Mouse (Mus musculus) erythroblast, embryonic 14.5 days (primary cell): ENCODE results near the gene Cds1. TPM values are rescaled to one million over a fixed set of nuclear protein-coding genes. Genes with fewer than 3 reads are reported as not detected.

Experiments
- H3K27me3 ChIP-seq: 2 replicates; pipeline ENCODE4 v1.6.1; 2012; ENCODE audit warnings: inconsistent platforms; ENCODE audit not compliant: control insufficient read depth
- H3K36me3 ChIP-seq: 2 replicates; pipeline ENCODE4 v1.6.1; 2012; ENCODE audit warnings: mild to moderate bottlenecking, inconsistent platforms; ENCODE audit not compliant: control insufficient read depth
- H3K4me1 ChIP-seq: 2 replicates; pipeline ENCODE4 v1.6.1; 2012; ENCODE audit warnings: inconsistent platforms; ENCODE audit not compliant: control insufficient read depth
- H3K4me3 ChIP-seq: replicated peaks from 2 replicates; pipeline ENCODE3; 2012; ENCODE audit warnings: moderate library complexity, mild to moderate bottlenecking, inconsistent platforms
- H3K9me3 ChIP-seq: 2 replicates; pipeline ENCODE4 v1.6.1; 2012; ENCODE audit warnings: low read length, inconsistent platforms, mixed read lengths; ENCODE audit not compliant: control insufficient read depth
- GATA1 ChIP-seq: IDR thresholded peaks from 2 replicates; pipeline ENCODE4 v1.6.1; 2012; ENCODE audit warnings: low read length, inconsistent platforms, mixed read lengths
- TAL1 ChIP-seq: IDR thresholded peaks from 3 replicates; pipeline ENCODE4 v1.6.1; 2012; ENCODE audit warnings: low read length, inconsistent platforms, mixed read lengths
- polyA plus RNA-seq: library from polyadenylated mRNA; stranded (reverse); fragments of >175 nt; gene quantifications from 2 replicates; pipeline ENCODE4 v1.2.3, GENCODE M21; 2012

The Cds1 gene
- polyA plus RNA-seq, 1 experiment, result not detected

DNA sequence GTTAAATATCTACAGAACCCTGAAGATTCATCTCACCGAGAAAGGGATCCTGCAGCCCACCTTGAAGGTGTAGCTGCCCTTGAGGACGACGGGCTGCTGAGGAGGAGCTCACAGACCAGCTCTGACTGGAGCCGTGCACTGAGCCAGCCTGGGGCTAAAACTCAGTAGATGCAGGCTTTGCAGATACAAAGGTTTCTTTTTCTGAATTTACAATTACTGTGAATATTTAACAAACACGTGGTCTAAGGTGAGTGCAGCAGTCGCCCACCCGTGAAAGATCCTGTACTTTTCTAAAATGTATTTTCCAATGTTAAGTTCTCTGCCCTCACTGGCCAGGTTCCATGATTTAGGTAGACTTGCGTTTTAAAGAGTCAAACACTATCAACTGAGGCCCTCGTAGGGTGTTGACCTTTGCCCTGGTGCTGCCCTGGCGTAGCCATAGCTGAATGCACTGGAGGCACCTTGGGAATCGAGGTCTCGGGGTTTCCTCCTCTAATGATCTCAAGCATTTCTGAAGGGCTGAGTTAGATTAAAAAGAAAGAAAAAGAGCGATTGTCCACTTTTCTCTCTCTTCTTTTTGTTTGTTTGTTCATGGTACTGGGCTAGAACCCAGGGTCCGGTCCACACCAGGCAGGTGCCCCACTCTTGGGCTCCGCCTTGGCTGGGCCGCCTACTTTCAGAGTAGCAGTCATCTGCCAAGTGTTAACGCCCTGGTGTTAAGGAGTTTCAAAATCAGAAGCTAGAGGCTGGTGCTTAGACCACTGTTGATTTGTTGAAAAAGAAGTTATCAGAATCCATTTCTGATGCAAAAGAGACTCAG is 56.8 kb downstream of the Cds1 start:
- no peak for TF ChIP-seq TAL1
- TF ChIP-seq GATA1, result no peak
- Histone ChIP-seq H3K27me3 (peaks cover 25% of the 10 kb centered on the region), H3K4me1 (peaks cover 11% of the 10 kb centered on the region), H3K9me3 (no peaks in the 10 kb centered on the region), H3K4me3 (no peak overlapping the region), H3K36me3 (no peaks in the 10 kb centered on the region)

DNA sequence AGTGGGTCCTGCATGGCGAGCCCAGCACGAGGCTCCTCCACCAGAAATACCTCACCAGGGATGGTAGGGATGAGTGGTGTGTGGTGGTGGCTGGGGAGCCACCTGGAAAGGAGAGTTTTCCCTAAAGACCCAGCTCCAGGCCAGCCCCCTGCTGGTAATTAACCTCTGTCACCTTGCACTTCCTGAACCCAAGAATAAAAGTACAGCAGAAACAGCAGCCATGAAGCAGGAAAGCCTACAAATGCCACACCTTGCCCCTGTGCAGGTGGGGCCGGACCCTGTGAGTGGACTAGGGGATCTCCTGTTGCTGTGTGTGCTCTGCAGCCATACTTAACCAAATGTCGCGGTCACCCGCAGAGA is 57.4 kb downstream of the Cds1 start:
- H3K4me1 ChIP-seq, result peaks cover 17% of the 10 kb centered on the region
- H3K4me3 ChIP-seq, result no peak overlapping the region
- no peaks in the 10 kb centered on the region for H3K36me3 ChIP-seq
- TF ChIP-seq GATA1 (no peak), TAL1 (no peak)
- peaks cover 28% of the 10 kb centered on the region for H3K27me3 ChIP-seq
- H3K9me3 ChIP-seq, result no peaks in the 10 kb centered on the region

DNA sequence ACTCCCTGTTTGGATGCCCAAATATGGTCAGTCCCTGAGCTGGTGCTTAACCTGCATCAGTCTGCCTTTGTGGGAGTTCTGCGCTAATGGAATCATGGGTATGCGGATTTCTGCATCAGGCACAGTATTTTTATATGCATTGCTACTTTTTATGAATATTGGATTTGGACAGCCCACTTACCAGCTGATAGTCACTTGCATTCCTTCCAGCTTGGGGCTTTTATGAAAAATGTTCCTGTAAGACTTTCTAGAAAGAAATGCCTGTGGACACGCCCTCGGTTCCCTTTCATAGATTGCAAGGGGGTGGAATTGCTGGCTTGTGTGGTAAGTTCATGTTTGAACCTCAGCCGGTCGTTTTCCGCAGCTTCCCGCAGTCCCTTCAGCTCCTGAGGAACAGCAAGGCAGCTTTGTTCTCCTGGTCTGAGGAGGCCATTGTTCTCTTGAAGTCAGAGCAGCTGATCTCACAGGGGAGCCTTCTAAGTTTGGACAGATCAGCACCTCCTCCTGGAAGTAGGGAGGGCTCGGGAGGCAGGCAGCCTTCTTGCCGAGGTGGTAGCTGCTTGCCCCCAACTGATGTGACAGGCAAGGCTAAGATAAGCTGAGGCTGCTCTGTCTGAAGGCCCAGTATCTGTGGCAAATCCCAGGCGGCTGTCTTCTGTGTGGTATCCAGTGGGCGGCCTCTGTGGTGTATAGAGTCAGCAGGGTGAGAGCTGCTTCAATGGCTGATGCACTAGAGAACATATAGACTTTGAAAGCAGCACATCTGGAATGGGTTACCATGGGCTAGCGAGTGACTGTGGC is 60.4 kb downstream of the Cds1 start:
- Histone ChIP-seq H3K4me1 (peaks cover 17% of the 10 kb centered on the region), H3K4me3 (no peak overlapping the region), H3K9me3 (no peaks in the 10 kb centered on the region), H3K27me3 (peaks cover 21% of the 10 kb centered on the region), H3K36me3 (no peaks in the 10 kb centered on the region)
- no peak for TF ChIP-seq GATA1
- no peak for TF ChIP-seq TAL1

DNA sequence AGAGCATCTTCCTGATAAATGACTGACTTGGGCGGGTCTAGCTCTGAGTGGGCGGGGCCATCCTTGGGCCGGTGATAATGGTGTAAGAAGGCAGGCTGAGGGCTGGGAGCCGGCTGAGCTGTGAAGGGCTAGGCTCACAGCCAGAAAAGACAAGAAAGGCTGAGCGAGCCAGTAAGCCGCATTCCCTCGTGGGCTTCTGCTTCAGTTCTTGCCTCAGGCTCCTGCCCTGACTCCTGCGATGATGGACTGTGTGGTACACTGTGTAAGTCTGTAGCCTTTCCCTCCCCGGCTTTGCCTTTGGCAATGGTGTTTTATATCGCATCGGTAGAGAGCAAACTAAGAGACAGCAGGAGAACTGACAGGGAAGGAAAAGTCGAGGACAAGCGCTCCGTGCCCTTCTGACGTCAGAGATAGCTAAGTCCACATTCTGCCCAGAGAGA is 61.6 kb downstream of the Cds1 start:
- Histone ChIP-seq H3K4me3 (peak overlapping the region; percentile 40), H3K36me3 (no peaks in the 10 kb centered on the region), H3K9me3 (no peaks in the 10 kb centered on the region), H3K27me3 (peaks cover 19% of the 10 kb centered on the region), H3K4me1 (peaks cover 17% of the 10 kb centered on the region)
- TF ChIP-seq GATA1 (no peak), TAL1 (no peak)

DNA sequence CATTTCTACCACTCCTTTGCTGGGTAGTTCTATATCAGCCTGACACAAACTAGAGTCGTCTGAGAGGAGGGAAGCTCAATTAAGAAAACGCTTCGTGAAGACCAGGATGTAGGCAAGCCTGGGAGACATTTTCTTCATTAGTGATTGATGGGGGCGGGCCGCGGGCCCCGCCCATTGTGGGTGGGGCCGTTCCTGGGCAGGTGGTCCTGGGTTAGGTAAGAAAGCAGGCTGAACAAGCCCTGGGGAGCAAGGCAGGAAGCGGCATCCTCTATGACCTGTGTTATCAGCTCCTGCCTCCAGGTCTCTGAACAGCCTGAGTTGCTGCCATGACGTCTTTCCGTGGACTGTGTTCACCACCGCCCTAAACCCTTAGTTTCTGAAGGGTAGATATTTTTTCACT is 62.5 kb downstream of the Cds1 start:
- Histone ChIP-seq H3K36me3 (no peaks in the 10 kb centered on the region; the same call in 1 of the 2 replicates), H3K4me1 (peaks cover 17% of the 10 kb centered on the region), H3K4me3 (no peak overlapping the region), H3K27me3 (peaks cover 19% of the 10 kb centered on the region), H3K9me3 (no peaks in the 10 kb centered on the region)
- TF ChIP-seq GATA1, result no peak
- no peak for TF ChIP-seq TAL1

DNA sequence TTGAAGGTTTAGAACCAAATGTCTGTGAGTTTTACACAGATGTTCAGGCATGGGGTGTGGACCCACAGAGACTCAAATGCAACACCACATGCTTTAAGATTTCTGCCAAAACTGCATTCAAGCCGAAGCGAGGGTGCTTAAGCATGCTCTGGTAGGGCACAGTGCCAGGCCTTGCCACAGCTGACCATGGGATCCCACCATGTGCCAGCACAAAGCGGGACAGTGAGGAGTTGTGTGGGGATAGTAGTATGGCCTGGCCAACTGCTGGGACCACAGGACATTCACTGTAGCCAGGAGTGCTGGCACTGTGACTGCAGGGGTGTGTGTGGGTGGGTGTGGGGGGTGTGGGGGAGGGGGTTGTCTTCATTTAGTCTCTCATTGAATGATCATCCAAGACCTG is 64.0 kb downstream of the Cds1 start:
- H3K9me3 ChIP-seq, result no peaks in the 10 kb centered on the region

DNA sequence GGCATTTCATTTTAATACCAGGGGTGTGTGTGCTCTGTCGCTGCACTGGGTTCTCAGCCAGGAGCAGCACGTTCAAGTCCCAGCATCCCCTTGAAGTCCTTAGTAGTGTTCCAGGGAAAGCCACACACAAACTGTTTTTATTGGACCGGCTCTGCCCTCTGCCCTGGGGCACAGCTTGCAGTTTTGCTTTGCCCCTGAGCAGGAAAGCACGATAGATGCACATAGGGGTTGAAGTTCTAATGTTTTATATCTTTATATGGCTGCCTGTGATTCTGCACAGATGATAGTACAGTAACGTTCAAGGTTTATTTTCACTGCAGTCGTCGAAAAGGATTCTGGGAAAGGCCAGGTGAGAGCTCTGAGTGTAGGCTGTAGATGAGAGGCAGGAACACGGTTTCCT is 65.2 kb downstream of the Cds1 start:
- peaks cover 17% of the 10 kb centered on the region for H3K4me1 ChIP-seq
- no peaks in the 10 kb centered on the region for H3K9me3 ChIP-seq
- peaks cover 12% of the 10 kb centered on the region for H3K27me3 ChIP-seq
- peaks cover 13% of the 10 kb centered on the region for H3K36me3 ChIP-seq
- TF ChIP-seq GATA1, result no peak
- TF ChIP-seq TAL1, result no peak
- H3K4me3 ChIP-seq, result no peak overlapping the region

More for the DNA sequence above, 64.0 kb downstream of the Cds1 start:
- TF ChIP-seq GATA1 (no peak), TAL1 (no peak)
- Histone ChIP-seq H3K27me3 (peaks cover 17% of the 10 kb centered on the region), H3K36me3 (peaks cover 6% of the 10 kb centered on the region), H3K4me1 (peaks cover 17% of the 10 kb centered on the region), H3K4me3 (no peak overlapping the region)

DNA sequence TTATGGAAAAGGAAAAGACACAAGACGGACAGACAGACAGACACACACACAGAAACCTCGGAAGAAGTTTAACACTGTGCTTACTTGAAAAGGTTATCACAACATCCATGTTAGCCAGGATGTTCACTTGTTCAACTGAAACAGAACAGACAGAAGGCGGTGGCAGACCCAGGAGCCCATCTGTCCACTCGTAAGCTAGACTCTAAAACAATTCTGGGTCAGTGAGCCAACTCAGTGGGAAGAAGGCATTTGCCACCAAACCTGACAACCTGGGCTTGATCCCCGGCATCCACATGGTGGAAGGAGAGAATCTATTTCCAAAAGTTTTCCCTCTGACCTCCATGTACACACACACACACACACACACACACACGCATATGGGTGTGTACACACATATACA is 67.1 kb downstream of the Cds1 start:
- Histone ChIP-seq H3K27me3 (peaks cover 1% of the 10 kb centered on the region; the same call in 1 of the 2 replicates), H3K36me3 (peaks cover 28% of the 10 kb centered on the region), H3K9me3 (no peaks in the 10 kb centered on the region), H3K4me3 (no peak overlapping the region), H3K4me1 (peaks cover 3% of the 10 kb centered on the region)
- TF ChIP-seq TAL1 (no peak), GATA1 (no peak)

DNA sequence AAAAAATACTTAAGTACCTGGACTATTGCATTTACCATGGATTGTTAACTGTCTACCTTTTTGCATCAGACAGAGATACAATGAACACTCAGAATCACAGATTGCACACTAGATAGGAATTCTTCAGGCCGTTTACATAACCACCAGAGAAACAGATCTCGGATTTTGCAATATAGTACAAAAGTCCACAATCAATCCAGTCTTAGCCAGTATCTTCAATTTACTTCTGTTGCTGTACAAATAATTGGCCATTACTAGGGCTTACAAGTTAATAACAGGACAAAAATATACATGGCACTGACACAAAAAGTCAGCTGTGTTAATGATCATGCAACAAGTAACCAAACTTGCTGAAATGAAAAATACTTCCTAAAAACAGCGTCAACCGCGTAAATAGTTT is 68.1 kb downstream of the Cds1 start:
- TF ChIP-seq TAL1 (no peak), GATA1 (no peak)
- Histone ChIP-seq H3K4me3 (no peak overlapping the region), H3K9me3 (no peaks in the 10 kb centered on the region; the same call in 1 of the 2 replicates), H3K36me3 (peaks cover 32% of the 10 kb centered on the region), H3K4me1 (no peaks in the 10 kb centered on the region), H3K27me3 (no peaks in the 10 kb centered on the region)
